Mouse (Mus musculus) ovary, postnatal 10 days (tissue): ENCODE data around the gene 5330417C22Rik.

Experiments used
- DNase-seq: peaks from one replicate; pipeline ENCODE4 v3.0.0; 2022; ENCODE audit warnings: low spot score

Gene 5330417C22Rik

DNA sequence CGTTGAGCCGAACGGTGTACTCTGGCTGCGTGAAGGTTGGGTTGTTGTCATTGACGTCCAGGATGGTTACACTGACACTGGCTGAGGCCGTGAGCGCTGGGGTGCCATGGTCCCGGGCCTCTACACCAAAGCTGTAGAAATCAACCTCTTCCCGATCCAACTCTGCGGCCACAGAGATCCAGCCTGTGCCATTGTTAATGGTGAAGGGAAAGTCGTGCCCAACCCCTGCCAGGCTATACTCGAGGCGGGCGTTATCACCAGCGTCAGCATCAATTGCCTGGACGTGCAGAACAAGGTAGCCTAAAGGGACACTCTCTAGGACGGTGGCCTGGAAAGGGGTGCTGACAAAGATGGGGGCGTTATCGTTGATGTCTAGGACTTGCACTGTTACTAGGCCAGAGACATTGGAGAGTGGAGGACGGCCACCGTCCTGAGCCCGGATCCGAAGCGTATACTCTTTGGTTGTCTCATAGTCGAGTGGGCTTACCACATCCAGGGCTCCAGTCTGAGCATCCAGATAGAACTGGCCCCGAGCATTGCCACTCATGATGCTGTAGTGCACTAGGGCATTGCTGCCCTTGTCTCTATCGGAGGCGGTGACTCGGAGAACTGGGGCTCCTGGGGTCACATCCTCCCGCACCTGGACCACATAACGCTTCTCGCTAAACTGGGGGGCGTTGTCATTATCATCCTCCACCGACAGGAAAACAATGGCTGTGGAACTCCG, 122.5 kb downstream of the 5330417C22Rik start:
- no peak for DNase-seq

DNA sequence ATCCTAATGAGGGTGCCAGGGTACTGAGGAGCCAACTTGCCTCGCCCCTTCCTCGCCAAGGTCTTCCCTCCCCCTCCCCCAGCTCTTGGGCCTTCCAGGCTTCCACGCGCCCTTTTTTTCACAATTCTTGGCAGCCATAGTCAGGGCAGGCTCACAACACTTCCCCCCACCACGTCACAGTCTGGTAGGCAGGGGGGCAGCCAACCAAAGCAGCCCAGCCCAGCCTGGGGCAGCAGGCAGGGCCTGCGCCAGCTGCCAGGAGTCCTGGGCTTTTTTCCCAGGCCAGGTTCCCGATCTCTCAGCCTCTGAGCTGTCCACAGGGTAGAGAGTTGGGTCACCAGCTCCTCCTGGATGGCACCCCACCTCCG, 124.6 kb downstream of the 5330417C22Rik start:
- DNase-seq, result no peak

GRCm38 (mm10) chr3:108411026-108411753, 125.1 kb downstream of the 5330417C22Rik start:
- no peak for DNase-seq

DNA sequence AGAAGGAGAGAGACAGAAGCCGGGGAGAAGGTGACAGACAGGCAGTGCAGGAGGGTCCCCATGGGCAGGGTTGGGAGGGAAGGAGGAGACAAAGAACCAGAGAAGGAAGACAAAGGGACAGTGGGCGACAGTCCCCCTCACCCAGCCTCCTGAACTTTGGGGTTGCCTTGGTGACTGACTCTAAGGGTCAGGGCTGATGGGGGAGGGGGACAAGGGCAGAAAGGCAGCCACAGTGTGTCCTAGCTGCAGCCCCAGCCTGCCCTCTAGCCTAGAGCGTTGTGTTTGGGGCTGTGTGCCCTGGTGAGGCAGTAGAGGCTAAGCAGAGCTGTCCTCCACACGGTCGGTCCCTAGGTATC, 126.0 kb downstream of the 5330417C22Rik start:
- no peak for DNase-seq

GRCm38 (mm10) chr3:108409656-108410358, 126.5 kb downstream of the 5330417C22Rik start:
- no peak for DNase-seq

GRCm38 (mm10) chr3:108408517-108409008, 127.8 kb downstream of the 5330417C22Rik start:
- DNase-seq, result no peak

GRCm38 (mm10) chr3:108406306-108406885, 129.9 kb downstream of the 5330417C22Rik start:
- no peak for DNase-seq
